Mouse (Mus musculus) neural tube, embryonic 14.5 days (tissue): Measurements from ENCODE around the gene Ptpre. TPM values are rescaled to one million over a fixed set of nuclear protein-coding genes. Genes with fewer than 3 reads are reported as not detected.
"Not testable (repeated sequence)": the region's sequence is repeated elsewhere in the genome, so short reads cannot be mapped to it uniquely, and the experiment has no call there.

Experiments
- ATAC-seq: fragments of 200-750 bp; cut with Nextera tagmentation; 2 replicates; pipeline ENCODE4 v1.8.0; 2017; ENCODE audit warnings: low read depth, mild to moderate bottlenecking, moderate TSS enrichment, moderate library complexity
- H3K27ac ChIP-seq: fragments of 300-500 bp; sonication (generic); 2 replicates; pipeline ENCODE4 v1.5.1; 2014; ENCODE audit warnings: low read depth, mild to moderate bottlenecking, control low read depth, low read length, moderate library complexity, mixed read lengths
- H3K27me3 ChIP-seq: fragments of 300-500 bp; sonication (generic); 2 replicates; pipeline ENCODE4 v1.6.1; 2014; ENCODE audit warnings: low read length; ENCODE audit not compliant: control insufficient read depth, insufficient read depth
- H3K36me3 ChIP-seq: fragments of 300-500 bp; sonication (generic); 2 replicates; pipeline ENCODE4 v1.6.1; 2014; ENCODE audit warnings: low read length, mixed read lengths; ENCODE audit not compliant: control insufficient read depth, insufficient read depth
- H3K4me1 ChIP-seq: fragments of 300-500 bp; sonication (generic); 2 replicates; pipeline ENCODE4 v1.6.1; 2014; ENCODE audit warnings: low read length; ENCODE audit not compliant: control insufficient read depth, insufficient read depth
- H3K4me2 ChIP-seq: fragments of 300-500 bp; sonication (generic); 2 replicates; pipeline ENCODE4 v1.6.1; 2014; ENCODE audit warnings: mild to moderate bottlenecking, low read depth, low read length, control low read depth
- H3K4me3 ChIP-seq: fragments of 300-500 bp; sonication (generic); 2 replicates; pipeline ENCODE4 v1.5.1; 2014; ENCODE audit warnings: low read depth, low read length, control low read depth, mixed read lengths
- H3K9ac ChIP-seq: fragments of 300-500 bp; sonication (generic); replicated peaks from 2 replicates; pipeline ENCODE4 v1.6.1; 2014; ENCODE audit warnings: low read depth, mild to moderate bottlenecking, control low read depth, low read length, mixed read lengths
- H3K9me3 ChIP-seq: fragments of 300-500 bp; sonication (generic); 2 replicates; pipeline ENCODE4 v1.6.1; 2016; ENCODE audit warnings: low read length; ENCODE audit not compliant: control insufficient read depth
- WGBS: fragments of 180-500 bp; shearing (Covaris S2); extraction: QIAGEN DNeasy Blood & Tissue Kit; methylation state at CpG from one replicate; pipeline ENCODE4 v1.1.7; 2014; 5-methylcytosine and 5-hydroxymethylcytosine counted together
- polyA plus RNA-seq: library from polyadenylated mRNA; unstranded; fragments of >200 nt; fragmentation: Nextera tagmentation; extraction: Ambion mirVana; gene quantifications from 2 replicates; pipeline ENCODE4 v1.2.1, GENCODE M21; 2014

The Ptpre gene
- polyA plus RNA-seq, 1 experiment from 2014 or later: 15.4 TPM

GRCm38 (mm10) chr7:135614892-135615291 is 77.6 kb downstream of the Ptpre start:
- 57% methylated on average over 8 of the region's 8 CpGs for WGBS
- ATAC-seq: no peak

GRCm38 (mm10) chr7:135616479-135616878 is 79.2 kb downstream of the Ptpre start:
- H3K36me3 ChIP-seq, H3K9me3 ChIP-seq, H3K4me2 ChIP-seq, H3K4me3 ChIP-seq, H3K27ac ChIP-seq, H3K27me3 ChIP-seq, ATAC-seq, H3K9ac ChIP-seq: not testable (repeated sequence)
- peaks cover 27% of the 10 kb centered on the region for H3K4me1 ChIP-seq

More at GRCm38 (mm10) chr7:135614892-135615291, 77.6 kb downstream of the Ptpre start:
- Histone ChIP-seq H3K36me3 (no peaks in the 10 kb centered on the region), H3K4me3 (no peak overlapping the region), H3K9ac (no peak overlapping the region), H3K27me3 (no peaks in the 10 kb centered on the region), H3K4me1 (peaks cover 22% of the 10 kb centered on the region), H3K9me3 (no peaks in the 10 kb centered on the region), H3K4me2 (no peak overlapping the region), H3K27ac (no peak overlapping the region)

GRCm38 (mm10) chr7:135617776-135618175 is 80.5 kb downstream of the Ptpre start:
- peak; percentile 84 for ATAC-seq
- Histone ChIP-seq H3K4me2 (peak overlapping the region; percentile 24), H3K27me3 (no peaks in the 10 kb centered on the region), H3K4me3 (no peak overlapping the region), H3K36me3 (no peaks in the 10 kb centered on the region), H3K4me1 (peaks cover 27% of the 10 kb centered on the region), H3K9ac (no peak overlapping the region), H3K9me3 (no peaks in the 10 kb centered on the region), H3K27ac (peak overlapping the region; percentile 85)
- 28% methylated on average over 11 of the region's 11 CpGs for WGBS

GRCm38 (mm10) chr7:135621649-135622048 is 84.4 kb downstream of the Ptpre start:
- 69% methylated on average over 6 of the region's 6 CpGs for WGBS

GRCm38 (mm10) chr7:135622241-135622640 is 85.0 kb downstream of the Ptpre start:
- no peak for ATAC-seq
- Histone ChIP-seq H3K9ac (no peak overlapping the region), H3K36me3 (no peaks in the 10 kb centered on the region), H3K9me3 (no peaks in the 10 kb centered on the region), H3K4me2 (no peak overlapping the region), H3K27me3 (no peaks in the 10 kb centered on the region), H3K27ac (no peak overlapping the region), H3K4me3 (no peak overlapping the region), H3K4me1 (peaks cover 27% of the 10 kb centered on the region)

More at GRCm38 (mm10) chr7:135621649-135622048, 84.4 kb downstream of the Ptpre start:
- no peaks in the 10 kb centered on the region for H3K36me3 ChIP-seq
- no peak overlapping the region for H3K4me2 ChIP-seq
- H3K4me3 ChIP-seq: no peak overlapping the region
- no peak overlapping the region for H3K9ac ChIP-seq
- H3K9me3 ChIP-seq: no peaks in the 10 kb centered on the region
- H3K4me1 ChIP-seq: peaks cover 27% of the 10 kb centered on the region
- H3K27ac ChIP-seq: 0 out of 2 replicates have a peak overlapping the region, but pooled peaks have one; percentile 7
- no peak for ATAC-seq
- H3K27me3 ChIP-seq: no peaks in the 10 kb centered on the region

- H3K27me3 ChIP-seq: no peaks in the 10 kb centered on the region
- no peak overlapping the region for H3K9ac ChIP-seq
- peaks cover 7% of the 10 kb centered on the region; the same call in 1 of the 2 replicates for H3K4me1 ChIP-seq
- H3K9me3 ChIP-seq: no peaks in the 10 kb centered on the region
- no peaks in the 10 kb centered on the region for H3K36me3 ChIP-seq
- 74% methylated on average over 3 of the region's 3 CpGs for WGBS
- no peak overlapping the region for H3K4me3 ChIP-seq
- H3K4me2 ChIP-seq: no peak overlapping the region
- H3K27ac ChIP-seq: no peak overlapping the region
- ATAC-seq: no peak
These were observed 87.6 kb downstream of the Ptpre start for GRCm38 (mm10) chr7:135624854-135625253.

GRCm38 (mm10) chr7:135628363-135628762 is 91.1 kb downstream of the Ptpre start:
- Histone ChIP-seq H3K27ac (no peak overlapping the region), H3K27me3 (no peaks in the 10 kb centered on the region), H3K4me2 (no peak overlapping the region), H3K36me3 (no peaks in the 10 kb centered on the region), H3K9me3 (no peaks in the 10 kb centered on the region), H3K9ac (no peak overlapping the region), H3K4me3 (no peak overlapping the region), H3K4me1 (no peaks in the 10 kb centered on the region)
- no peak for ATAC-seq
- WGBS: 87% methylated on average over 7 of the region's 7 CpGs

- 60% methylated on average over 9 of the region's 9 CpGs for WGBS
- Histone ChIP-seq H3K4me2 (no peak overlapping the region), H3K27ac (no peak overlapping the region), H3K27me3 (no peaks in the 10 kb centered on the region), H3K4me3 (no peak overlapping the region), H3K4me1 (no peaks in the 10 kb centered on the region), H3K36me3 (no peaks in the 10 kb centered on the region), H3K9me3 (no peaks in the 10 kb centered on the region), H3K9ac (no peak overlapping the region)
- no peak for ATAC-seq
These were observed 91.7 kb downstream of the Ptpre start for GRCm38 (mm10) chr7:135629019-135629418.

- Histone ChIP-seq H3K36me3 (no peaks in the 10 kb centered on the region), H3K4me2 (no peak overlapping the region), H3K4me1 (no peaks in the 10 kb centered on the region), H3K27me3 (no peaks in the 10 kb centered on the region), H3K27ac (no peak overlapping the region), H3K9ac (no peak overlapping the region), H3K4me3 (no peak overlapping the region), H3K9me3 (no peaks in the 10 kb centered on the region)
- 51% methylated on average over 8 of the region's 8 CpGs for WGBS
- no peak for ATAC-seq
These were observed 94.7 kb downstream of the Ptpre start for GRCm38 (mm10) chr7:135631776-135632552.
